ENCODE assay signal across 8 mouse cellular contexts in genomic region chr13:73879824-73880223, GRCm38 (mm10). TPM values are rescaled to one million over a fixed set of nuclear protein-coding genes. Genes with fewer than 3 reads are reported as not detected.
A peak's percentile ranks its signal among the peaks of the same experiment; 100 is the strongest.
DNase-seq lines count a peak whose midpoint lies in the region; ATAC-seq and TF ChIP-seq lines count a peak whose summit lies in the region.

No protein-coding gene starts in this region.

- H3K4me1 ChIP-seq in lung, adult 2 months (ENCODE audit: control insufficient read depth, insufficient read depth, low read length): no peaks in the 10 kb centered on the region
- H3K4me1 ChIP-seq in forebrain, embryonic 12.5 days: no peaks in the 10 kb centered on the region

- H3K9me3 ChIP-seq in forebrain, embryonic 12.5 days: no peaks in the 10 kb centered on the region

- H3K36me3 ChIP-seq in forebrain, embryonic 12.5 days (replicated peaks): no peaks in the 10 kb centered on the region

- H3K4me3 ChIP-seq in lung, adult 2 months (replicated peaks; ENCODE audit: extremely low read depth, low read depth, low read length): no peak overlapping the region
- H3K4me3 ChIP-seq in forebrain, embryonic 12.5 days (replicated peaks): no peak overlapping the region

- TF ChIP-seq POLR2A in lung, adult 2 months (IDR thresholded peaks at IDR 0.05; ENCODE audit: borderline replicate concordance, extremely low read depth, low read depth, low read length): no peak

- intact Hi-C loops in heart, postnatal 10 days (cut with DNase I): no loop called here

- no peak for ATAC-seq in forebrain, embryonic 12.5 days (ENCODE audit: low FRiP score)

- no peak overlapping the region for H3K4me2 ChIP-seq in forebrain, embryonic 12.5 days

- H3K27me3 ChIP-seq in forebrain, embryonic 12.5 days: no peaks in the 10 kb centered on the region

- peak; percentile 41; the same call in 1 of the 2 replicates for TF ChIP-seq CTCF in lung, adult 2 months (IDR thresholded peaks at IDR 0.05; ENCODE audit: insufficient read depth, low read length)

- H3K9ac ChIP-seq in forebrain, embryonic 12.5 days: no peak overlapping the region

- peak; percentile 43 to 69 for DNase-seq in heart, postnatal 10 days
- DNase-seq in heart, adult 9 months (ENCODE audit: low spot score in 2 of 2): no peak
- DNase-seq in 416B (ENCODE audit: low read depth): peak; percentile 30
- DNase-seq in ES-CJ7 (ENCODE audit: low read depth, low spot score): peak; percentile 17
- DNase-seq in embryo, embryonic 11.5 days (ENCODE audit: low read depth, low spot score): peak; percentile 26
- peak; percentile 29 for DNase-seq in lung, adult 2 months
- DNase-seq in thymus, adult 18-20 months: peak; percentile 14 to 28

- H3K27ac ChIP-seq in forebrain, embryonic 12.5 days: no peak overlapping the region

- WGBS in lung, adult 2 months: 88% methylated on average over 5 of the region's 5 CpGs
- WGBS in forebrain, embryonic 12.5 days: 79% methylated on average over 5 of the region's 5 CpGs

RNA-seq across cellular contexts. Expression of gene Nkd2, which starts 32.4 kb away (rescaled TPM):
- total RNA-seq in heart, postnatal 10 days (2021): 1 to 10 TPM; 3.0 to 3.4 TPM
- 12.1 and 14.2 TPM in 2 replicates for polyA plus RNA-seq in lung, adult 2 months (2012; rRNA removed)
- 7.9 and 8.8 TPM in 2 replicates for polyA plus RNA-seq in forebrain, embryonic 12.5 days (2016; fragmentation: Nextera tagmentation; extraction: Ambion mirVana)

RNA-seq across cellular contexts. Expression of gene Trip13, which starts 57.8 kb away (rescaled TPM):
- 1 to 10 TPM; 3.0 to 4.0 TPM for total RNA-seq in heart, postnatal 10 days (2021)
- polyA plus RNA-seq in lung, adult 2 months (2012; rRNA removed): 0.26 and 0.34 TPM in 2 replicates
- 45.3 and 47.2 TPM in 2 replicates for polyA plus RNA-seq in forebrain, embryonic 12.5 days (2016; fragmentation: Nextera tagmentation; extraction: Ambion mirVana)

RNA-seq across cellular contexts. Expression of gene Brd9, which starts 57.8 kb away (rescaled TPM):
- 10 to 100 TPM; 30.9 to 32.1 TPM for total RNA-seq in heart, postnatal 10 days (2021)
- polyA plus RNA-seq in lung, adult 2 months (2012; rRNA removed): 24.3 and 36.3 TPM in 2 replicates
- polyA plus RNA-seq in forebrain, embryonic 12.5 days (2016; fragmentation: Nextera tagmentation; extraction: Ambion mirVana): 77.5 and 82.6 TPM in 2 replicates

Comparison
In these comparisons a context has a peak if more than half of its experiments do, and no peak if none do; other contexts are left out.
1. DNase-seq: peak in heart, postnatal 10 days (2 of 2), 416B (single experiment), ES-CJ7 (single experiment), embryo, embryonic 11.5 days (single experiment), lung, adult 2 months (single experiment) and thymus, adult 18-20 months (2 of 2); none in heart, adult 9 months (0 of 2).
2. RNA of gene Trip13, which starts 57.8 kb away (polyA plus RNA-seq): 45.3 to 47.2 TPM in forebrain, embryonic 12.5 days; 0.26 to 0.34 TPM in lung, adult 2 months; every median in the first group is over 10 times any median in the second.